Mouse (Mus musculus): ENCODE data around the gene Ssna1.

- no peak for TF ChIP-seq CTCF (IDR thresholded peaks at IDR 0.05; ENCODE audit: borderline replicate concordance, insufficient read depth, low read depth, low read length)
- TF ChIP-seq POLR2A (IDR thresholded peaks at IDR 0.05; ENCODE audit: borderline replicate concordance, insufficient read depth, low read length): no peak
Measured at GRCm38 (mm10) chr2:25311491-25311891, 39.3 kb upstream of the Ssna1 start.

All from cerebellum, adult 2 months (tissue).